13 mouse cellular contexts compared by ENCODE assay signal in genomic region chr12:111353008-111353407, GRCm38 (mm10). TPM values are rescaled to one million over a fixed set of nuclear protein-coding genes. Genes with fewer than 3 reads are reported as not detected.
A peak's percentile ranks its signal among the peaks of the same experiment; 100 is the strongest.
DNase-seq lines count a peak whose midpoint lies in the region; ATAC-seq lines count a peak whose summit lies in the region.
"Had no signal": no experiment of that assay in that cellular context is flagged by ENCODE, and none has a peak within 500 bp of the region (broad histone marks: within the 10 kb centered on the region; RNA-seq: fewer than 3 reads in every experiment).

No protein-coding gene starts in this region.

- no peak overlapping the region for H3K9ac ChIP-seq in hindbrain, embryonic 12.5 days
- H3K9ac ChIP-seq in lung, embryonic 15.5 days: no peak overlapping the region
- no peak overlapping the region for H3K9ac ChIP-seq in intestine, embryonic 14.5 days (ENCODE audit: low read length)
- H3K9ac ChIP-seq in stomach, embryonic 14.5 days (replicated peaks; ENCODE audit: low read depth, low read length): no peak overlapping the region
- H3K9ac ChIP-seq: embryonic facial prominence, embryonic 13.5 days had no signal

- no peak for ATAC-seq in hindbrain, embryonic 12.5 days (ENCODE audit: low FRiP score)
- no peak for ATAC-seq in lung, embryonic 15.5 days (ENCODE audit: borderline replicate concordance, extremely low read depth, low FRiP score, low TSS enrichment)
- ATAC-seq in intestine, embryonic 14.5 days (replicated peaks; ENCODE audit: low FRiP score, low TSS enrichment, low read depth): 0 out of 2 replicates have a peak, but pooled peaks have one; percentile 10
- ATAC-seq in stomach, embryonic 14.5 days (ENCODE audit: insufficient number of reproducible peaks, insufficient read depth, low FRiP score, low read depth): peak; percentile 12; the same call in 1 of the 2 replicates

- H3K27me3 ChIP-seq in hindbrain, embryonic 12.5 days: no peaks in the 10 kb centered on the region
- H3K27me3 ChIP-seq in hindbrain, embryonic 10.5 days (ENCODE audit: insufficient read depth, poor library complexity, severe bottlenecking): no peaks in the 10 kb centered on the region
- no peaks in the 10 kb centered on the region for H3K27me3 ChIP-seq in lung, embryonic 15.5 days
- no peaks in the 10 kb centered on the region for H3K27me3 ChIP-seq in intestine, embryonic 14.5 days (replicated peaks; ENCODE audit: control insufficient read depth, insufficient read depth, low read length)
- no peaks in the 10 kb centered on the region for H3K27me3 ChIP-seq in stomach, embryonic 14.5 days (ENCODE audit: control insufficient read depth, insufficient read depth, low read length)
- no peaks in the 10 kb centered on the region for H3K27me3 ChIP-seq in heart, embryonic 10.5 days (ENCODE audit: insufficient read depth, poor library complexity, severe bottlenecking)
- H3K27me3 ChIP-seq: embryonic facial prominence, embryonic 13.5 days had no signal

- DNase-seq in hindbrain, embryonic 10.5 days (ENCODE audit: low spot score): no peak
- no peak for DNase-seq in lung, postnatal 4 days
- no peak for DNase-seq in intestine, embryonic 14.5 days (ENCODE audit: low spot score)
- DNase-seq in thymus, postnatal 14 days: no peak
- no peak for DNase-seq in heart, embryonic 10.5 days (ENCODE audit: low spot score)
- DNase-seq: cerebellum, adult 9-11 months; thymus, adult 2 months had no signal

- H3K4me2 ChIP-seq in hindbrain, embryonic 12.5 days (replicated peaks): peak overlapping the region; percentile 19; the same call in 1 of the 2 replicates
- H3K4me2 ChIP-seq in lung, embryonic 15.5 days: peak overlapping the region; percentile 19; the same call in 1 of the 2 replicates
- H3K4me2 ChIP-seq in intestine, embryonic 14.5 days (ENCODE audit: low read length): no peak overlapping the region
- no peak overlapping the region for H3K4me2 ChIP-seq in stomach, embryonic 14.5 days (replicated peaks; ENCODE audit: low read depth, low read length)
- H3K4me2 ChIP-seq: embryonic facial prominence, embryonic 13.5 days had no signal

- WGBS in hindbrain, embryonic 12.5 days: 87% methylated on average over 11 of the region's 11 CpGs
- 93% methylated on average over 11 of the region's 11 CpGs for WGBS in hindbrain, embryonic 10.5 days
- WGBS in lung, embryonic 15.5 days: 59% methylated on average over 11 of the region's 11 CpGs
- 84% methylated on average over 11 of the region's 11 CpGs for WGBS in intestine, embryonic 14.5 days
- 80% methylated on average over 11 of the region's 11 CpGs for WGBS in stomach, embryonic 14.5 days
- 88% methylated on average over 11 of the region's 11 CpGs for WGBS in heart, embryonic 10.5 days

- peak overlapping the region; percentile 44; the same call in 1 of the 2 replicates for H3K27ac ChIP-seq in hindbrain, embryonic 12.5 days
- no peak overlapping the region for H3K27ac ChIP-seq in hindbrain, embryonic 10.5 days
- peak overlapping the region; percentile 71 for H3K27ac ChIP-seq in lung, embryonic 15.5 days
- H3K27ac ChIP-seq in intestine, embryonic 14.5 days (ENCODE audit: low read depth): peak overlapping the region; percentile 9; the same call in 1 of the 2 replicates
- H3K27ac ChIP-seq in stomach, embryonic 14.5 days (ENCODE audit: low read length): peak overlapping the region; percentile 34; the same call in 1 of the 2 replicates
- no peak overlapping the region for H3K27ac ChIP-seq in heart, embryonic 10.5 days
- H3K27ac ChIP-seq: embryonic facial prominence, embryonic 13.5 days had no signal

- H3K4me1 ChIP-seq in hindbrain, embryonic 12.5 days: peaks cover 43% of the 10 kb centered on the region
- peaks cover 36% of the 10 kb centered on the region for H3K4me1 ChIP-seq in hindbrain, embryonic 10.5 days (replicated peaks)
- peaks cover 48% of the 10 kb centered on the region for H3K4me1 ChIP-seq in lung, embryonic 15.5 days
- H3K4me1 ChIP-seq in intestine, embryonic 14.5 days (replicated peaks; ENCODE audit: control insufficient read depth, insufficient read depth, low read length): peaks cover 13% of the 10 kb centered on the region
- peaks cover 19% of the 10 kb centered on the region for H3K4me1 ChIP-seq in stomach, embryonic 14.5 days (ENCODE audit: control insufficient read depth, insufficient read depth, low read length)
- H3K4me1 ChIP-seq in heart, embryonic 10.5 days: peaks cover 54% of the 10 kb centered on the region

- no peaks in the 10 kb centered on the region for H3K9me3 ChIP-seq in hindbrain, embryonic 12.5 days (replicated peaks)
- no peaks in the 10 kb centered on the region for H3K9me3 ChIP-seq in hindbrain, embryonic 10.5 days
- H3K9me3 ChIP-seq in lung, embryonic 15.5 days: no peaks in the 10 kb centered on the region
- no peaks in the 10 kb centered on the region for H3K9me3 ChIP-seq in intestine, embryonic 14.5 days (ENCODE audit: control insufficient read depth, low read length)
- no peaks in the 10 kb centered on the region for H3K9me3 ChIP-seq in stomach, embryonic 14.5 days (ENCODE audit: control insufficient read depth, low read depth, low read length)
- no peaks in the 10 kb centered on the region for H3K9me3 ChIP-seq in heart, embryonic 10.5 days
- H3K9me3 ChIP-seq: embryonic facial prominence, embryonic 13.5 days had no signal

- H3K4me3 ChIP-seq in hindbrain, embryonic 12.5 days: no peak overlapping the region
- H3K4me3 ChIP-seq in hindbrain, embryonic 10.5 days: no peak overlapping the region
- H3K4me3 ChIP-seq in lung, embryonic 15.5 days: no peak overlapping the region
- H3K4me3 ChIP-seq in intestine, embryonic 14.5 days (ENCODE audit: low read depth, low read length): no peak overlapping the region
- H3K4me3 ChIP-seq in stomach, embryonic 14.5 days (ENCODE audit: low read depth, low read length): no peak overlapping the region
- H3K4me3 ChIP-seq in heart, embryonic 10.5 days: no peak overlapping the region
- H3K4me3 ChIP-seq: embryonic facial prominence, embryonic 13.5 days had no signal

- H3K36me3 ChIP-seq in hindbrain, embryonic 12.5 days: no peaks in the 10 kb centered on the region; the same call in 1 of the 2 replicates
- H3K36me3 ChIP-seq in hindbrain, embryonic 10.5 days: peaks cover 16% of the 10 kb centered on the region
- no peaks in the 10 kb centered on the region for H3K36me3 ChIP-seq in lung, embryonic 15.5 days
- no peaks in the 10 kb centered on the region for H3K36me3 ChIP-seq in intestine, embryonic 14.5 days (ENCODE audit: control insufficient read depth, insufficient read depth, low read length)
- H3K36me3 ChIP-seq in stomach, embryonic 14.5 days (ENCODE audit: control insufficient read depth, insufficient read depth, low read length): no peaks in the 10 kb centered on the region
- peaks cover 18% of the 10 kb centered on the region; the same call in 1 of the 2 replicates for H3K36me3 ChIP-seq in heart, embryonic 10.5 days

RNA-seq across cellular contexts. Expression of gene Cdc42bpb, which starts 24.5 kb away (rescaled TPM):
- 43.2 and 44.8 TPM in 2 replicates for polyA plus RNA-seq in hindbrain, embryonic 12.5 days (2016; fragmentation: Nextera tagmentation; extraction: Ambion mirVana)
- 32.6 and 34.7 TPM in 2 replicates for polyA plus RNA-seq in hindbrain, embryonic 10.5 days (2016; fragmentation: Nextera tagmentation; extraction: Ambion mirVana)
- polyA plus RNA-seq in lung, embryonic 15.5 days (2015; fragmentation: Nextera tagmentation; extraction: Ambion mirVana): 31.8 and 32.2 TPM in 2 replicates
- 48.2 and 49.0 TPM in 2 replicates for polyA plus RNA-seq in intestine, embryonic 14.5 days (2014; fragmentation: Nextera tagmentation; extraction: Ambion mirVana)
- 44.1 and 44.9 TPM in 2 replicates for polyA plus RNA-seq in stomach, embryonic 14.5 days (2014; fragmentation: Nextera tagmentation; extraction: Ambion mirVana)
- polyA plus RNA-seq in heart, embryonic 10.5 days (2016; fragmentation: Nextera tagmentation; extraction: Ambion mirVana): 27.8 and 33.1 TPM in 2 replicates

RNA-seq across cellular contexts. Expression of gene Lbhd2, which starts 53.6 kb away (rescaled TPM):
- polyA plus RNA-seq in hindbrain, embryonic 12.5 days (2016; fragmentation: Nextera tagmentation; extraction: Ambion mirVana): 0.45 and 0.74 TPM in 2 replicates
- polyA plus RNA-seq in hindbrain, embryonic 10.5 days (2016; fragmentation: Nextera tagmentation; extraction: Ambion mirVana): 0.25 TPM in 1 of 2 replicates, not detected in the other
- polyA plus RNA-seq in lung, embryonic 15.5 days (2015; fragmentation: Nextera tagmentation; extraction: Ambion mirVana): 0.50 and 0.93 TPM in 2 replicates
- polyA plus RNA-seq in intestine, embryonic 14.5 days (2014; fragmentation: Nextera tagmentation; extraction: Ambion mirVana): 1.3 and 2.9 TPM in 2 replicates
- 0.93 and 1.5 TPM in 2 replicates for polyA plus RNA-seq in stomach, embryonic 14.5 days (2014; fragmentation: Nextera tagmentation; extraction: Ambion mirVana)
- 0.21 and 0.30 TPM in 2 replicates for polyA plus RNA-seq in heart, embryonic 10.5 days (2016; fragmentation: Nextera tagmentation; extraction: Ambion mirVana)
- polyA plus RNA-seq: C2C12; heart, postnatal 0 days had no signal

Comparison
In these comparisons a context has a peak if more than half of its experiments do, and no peak if none do; other contexts are left out.
1. H3K27ac ChIP-seq: peak in hindbrain, embryonic 12.5 days (single experiment), lung, embryonic 15.5 days (single experiment), intestine, embryonic 14.5 days (single experiment) and stomach, embryonic 14.5 days (single experiment); none in hindbrain, embryonic 10.5 days (single experiment) and heart, embryonic 10.5 days (single experiment).
2. ATAC-seq: peak in intestine, embryonic 14.5 days (single experiment) and stomach, embryonic 14.5 days (single experiment); none in hindbrain, embryonic 12.5 days (single experiment) and lung, embryonic 15.5 days (single experiment).
3. H3K4me2 ChIP-seq: peak in hindbrain, embryonic 12.5 days (single experiment) and lung, embryonic 15.5 days (single experiment); none in intestine, embryonic 14.5 days (single experiment) and stomach, embryonic 14.5 days (single experiment).